Mouse (Mus musculus) myocyte (in vitro differentiated cells): ENCODE measurements around the gene Mbd3. TPM values are rescaled to one million over a fixed set of nuclear protein-coding genes. Genes with fewer than 3 reads are reported as not detected.
A peak's percentile ranks its signal among the peaks of the same experiment; 100 is the strongest.

Experiments
- H3K27me3 ChIP-seq: one replicate; pipeline ENCODE4 v1.6.1; 2011; ENCODE audit not compliant: control insufficient read depth, insufficient read depth, insufficient read length
- H3K36me3 ChIP-seq: one replicate; pipeline ENCODE4 v1.6.1; 2011; ENCODE audit not compliant: control insufficient read depth, insufficient read depth
- H3K4me2 ChIP-seq: one replicate; pipeline ENCODE4 v1.6.1; 2011; ENCODE audit warnings: low read depth, control low read depth
- H3K4me3 ChIP-seq: one replicate; pipeline ENCODE4 v1.5.1; 2011; ENCODE audit warnings: mild to moderate bottlenecking, control low read depth, moderate library complexity
- H3K79me2 ChIP-seq: one replicate; pipeline ENCODE4 v1.6.1; 2011; ENCODE audit not compliant: control insufficient read depth, insufficient read depth
- H3ac ChIP-seq: one replicate; pipeline ENCODE4 v1.6.1; 2011; ENCODE audit not compliant: control insufficient read depth, insufficient read length
- CEBPB ChIP-seq: IDR thresholded peaks from 2 replicates; pipeline ENCODE4 v1.6.1; 2011; ENCODE audit warnings: mild to moderate bottlenecking, moderate library complexity; ENCODE audit not compliant: poor library complexity, insufficient read depth, severe bottlenecking
- E2F4 ChIP-seq: IDR thresholded peaks from one replicate; pipeline ENCODE4 v1.6.1; 2011; ENCODE audit warnings: mild to moderate bottlenecking, control low read depth, moderate library complexity; ENCODE audit not compliant: insufficient read depth
- MAX ChIP-seq: IDR thresholded peaks from one replicate; pipeline ENCODE4 v1.6.1; 2011; ENCODE audit warnings: low read depth, mild to moderate bottlenecking, control low read depth
- MYOD1 ChIP-seq, 3 experiments: IDR thresholded peaks; one replicate each; pipeline ENCODE4 v1.6.1; 2011; ENCODE audit warnings: control low read depth in 2 of 3, low read depth in 2 of 3, mild to moderate bottlenecking in 2 of 3, moderate library complexity in 1 of 3; ENCODE audit not compliant: insufficient read length in 2 of 3, control insufficient read depth in 1 of 3
- MYOG ChIP-seq, 3 experiments: IDR thresholded peaks; one replicate each; pipeline ENCODE4 v1.6.1; 2011; ENCODE audit warnings: control low read depth in 2 of 3, low read depth in 2 of 3, mild to moderate bottlenecking in 2 of 3; ENCODE audit not compliant: insufficient read length in 2 of 3, control insufficient read depth in 1 of 3, insufficient read depth in 1 of 3
- POLR2A ChIP-seq: IDR thresholded peaks from one replicate; pipeline ENCODE4 v1.6.1; 2011; ENCODE audit warnings: low read depth, mild to moderate bottlenecking, control low read depth, moderate library complexity; ENCODE audit not compliant: insufficient read length
- POLR2AphosphoS2 ChIP-seq: IDR thresholded peaks from one replicate; pipeline ENCODE4 v1.6.1; 2011; ENCODE audit warnings: low read depth, control low read depth; ENCODE audit not compliant: insufficient read length
- REST ChIP-seq: IDR thresholded peaks from one replicate; pipeline ENCODE4 v1.6.1; 2011; ENCODE audit warnings: mild to moderate bottlenecking, control low read depth, moderate library complexity; ENCODE audit not compliant: insufficient read depth, insufficient read length
- SRF ChIP-seq: IDR thresholded peaks from one replicate; pipeline ENCODE4 v1.6.1; 2011; ENCODE audit warnings: low read depth; ENCODE audit not compliant: control insufficient read depth, insufficient read length
- TCF12 ChIP-seq: IDR thresholded peaks from one replicate; pipeline ENCODE4 v1.6.1; 2011; ENCODE audit warnings: mild to moderate bottlenecking, control low read depth; ENCODE audit not compliant: poor library complexity, insufficient read depth, severe bottlenecking
- TCF3 ChIP-seq: IDR thresholded peaks from one replicate; pipeline ENCODE4 v1.6.1; 2011; ENCODE audit warnings: low read depth, control low read depth; ENCODE audit not compliant: insufficient read length
- USF1 ChIP-seq: IDR thresholded peaks from one replicate; pipeline ENCODE4 v1.6.1; 2011; ENCODE audit warnings: low read depth, mild to moderate bottlenecking, control low read depth, moderate library complexity
- polyA plus RNA-seq: library from polyadenylated mRNA; unstranded; fragments of >200 nt; fragmentation: generic; extraction: Trizol; gene quantifications from one replicate; pipeline ENCODE4 v1.2.1, GENCODE M21; 2012; ENCODE audit warnings: missing spikeins

Gene Mbd3
- polyA plus RNA-seq, 1 experiment, result 190 TPM

- TF ChIP-seq TCF3, result no peak
- no peak for TF ChIP-seq MYOD1 (IDR thresholded peaks at IDR 0.05; ENCODE audit: control insufficient read depth in 1 of 3, insufficient read length in 2 of 3, low read depth in 2 of 3)
- TF ChIP-seq SRF, result no peak
- no peak for TF ChIP-seq TCF12
- TF ChIP-seq USF1, result no peak
- TF ChIP-seq REST, result no peak
- no peak for TF ChIP-seq POLR2A
- Histone ChIP-seq H3K27me3 (no peaks in the 10 kb centered on the region), H3K36me3 (no peaks in the 10 kb centered on the region), H3K79me2 (peaks cover 21% of the 10 kb centered on the region), H3K4me3 (no peak overlapping the region), H3K4me2 (peak overlapping the region; percentile 53), H3ac (no peak overlapping the region)
These were observed 36.9 kb upstream of the Mbd3 start for GRCm38 (mm10) chr10:80436276-80436675.

- no peaks in the 10 kb centered on the region for H3K36me3 ChIP-seq
- H3K4me3 ChIP-seq, result no peak overlapping the region
- H3K4me2 ChIP-seq, result peak overlapping the region; percentile 53
- TF ChIP-seq TCF12, result no peak
- TF ChIP-seq MYOG (IDR thresholded peaks at IDR 0.05; ENCODE audit: control insufficient read depth in 1 of 3, insufficient read depth in 1 of 3, insufficient read length in 2 of 3, low read depth in 2 of 3), result peak in 1 of 3 experiments; percentile 28
- TF ChIP-seq TCF3, result no peak
- TF ChIP-seq POLR2AphosphoS2, result no peak
- H3K79me2 ChIP-seq, result peaks cover 26% of the 10 kb centered on the region
- no peak overlapping the region for H3ac ChIP-seq
- no peaks in the 10 kb centered on the region for H3K27me3 ChIP-seq
These were observed 36.4 kb upstream of the Mbd3 start for GRCm38 (mm10) chr10:80435764-80436163.

- Histone ChIP-seq H3ac (no peak overlapping the region), H3K4me2 (no peak overlapping the region), H3K36me3 (no peaks in the 10 kb centered on the region), H3K79me2 (peaks cover 26% of the 10 kb centered on the region), H3K4me3 (peak overlapping the region; percentile 70), H3K27me3 (no peaks in the 10 kb centered on the region)
- TF ChIP-seq SRF (no peak), MYOG (IDR thresholded peaks at IDR 0.05; ENCODE audit: control insufficient read depth in 1 of 3, insufficient read depth in 1 of 3, insufficient read length in 2 of 3, low read depth in 2 of 3) (no peak)
These were observed 35.5 kb upstream of the Mbd3 start for GRCm38 (mm10) chr10:80434823-80435222.

DNA sequence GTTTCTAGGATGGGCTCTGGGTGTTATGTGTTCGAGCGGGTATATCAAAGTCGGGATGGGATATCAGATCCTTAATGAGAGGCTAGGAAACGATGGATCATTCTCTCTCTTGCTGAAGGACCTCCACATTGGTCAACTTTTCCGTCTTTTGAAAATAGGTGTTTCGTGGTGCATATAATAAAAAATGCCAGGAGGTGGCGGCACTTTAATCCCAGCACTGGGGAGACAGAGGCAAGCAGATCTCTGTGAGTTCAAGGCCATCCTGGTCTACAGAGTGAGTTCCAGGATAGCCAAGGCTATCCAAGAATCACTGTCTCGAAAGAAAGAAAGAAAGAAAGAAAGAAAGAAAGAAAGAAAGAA, 34.9 kb upstream of the Mbd3 start:
- Histone ChIP-seq H3K79me2 (peaks cover 32% of the 10 kb centered on the region), H3K4me2 (peak overlapping the region; percentile 30), H3K27me3 (no peaks in the 10 kb centered on the region), H3ac (no peak overlapping the region), H3K4me3 (peak overlapping the region; percentile 70), H3K36me3 (no peaks in the 10 kb centered on the region)
- TF ChIP-seq MAX, result no peak
- no peak for TF ChIP-seq POLR2A
- TF ChIP-seq TCF12, result no peak
- TF ChIP-seq MYOG (IDR thresholded peaks at IDR 0.05; ENCODE audit: control insufficient read depth in 1 of 3, insufficient read depth in 1 of 3, insufficient read length in 2 of 3, low read depth in 2 of 3), result no peak
- TF ChIP-seq USF1, result no peak
- TF ChIP-seq TCF3, result no peak
- TF ChIP-seq E2F4, result no peak
- TF ChIP-seq SRF, result no peak
- TF ChIP-seq POLR2AphosphoS2, result no peak
- TF ChIP-seq REST, result no peak
- TF ChIP-seq MYOD1 (IDR thresholded peaks at IDR 0.05; ENCODE audit: control insufficient read depth in 1 of 3, insufficient read length in 2 of 3, low read depth in 2 of 3), result no peak
- TF ChIP-seq CEBPB, result no peak

- Histone ChIP-seq H3ac (peak within 1 kb of the TSS; percentile 78), H3K27me3 (no peaks in the 10 kb centered on the region)
- TF ChIP-seq TCF12, result no peak
- peak in 1 of 3 experiments; percentile 3 for TF ChIP-seq MYOD1 (IDR thresholded peaks at IDR 0.05; ENCODE audit: control insufficient read depth in 1 of 3, insufficient read length in 2 of 3, low read depth in 2 of 3)
- 0 out of 2 replicates have a peak, but pooled peaks have one; percentile 21 for TF ChIP-seq CEBPB
- peak in 1 of 3 experiments; percentile 7 for TF ChIP-seq MYOG (IDR thresholded peaks at IDR 0.05; ENCODE audit: control insufficient read depth in 1 of 3, insufficient read depth in 1 of 3, insufficient read length in 2 of 3, low read depth in 2 of 3)
- TF ChIP-seq POLR2AphosphoS2, result peak; percentile 40
- TF ChIP-seq REST, result no peak
- TF ChIP-seq TCF3, result no peak
- TF ChIP-seq USF1, result no peak
- no peak for TF ChIP-seq MAX
- peak; percentile 39 for TF ChIP-seq E2F4
- peak; percentile 78 for TF ChIP-seq POLR2A
- peak; percentile 32 for TF ChIP-seq SRF
These were observed 34.3 kb upstream of the Mbd3 start, which contains the start of gene Tcf3 for GRCm38 (mm10) chr10:80433513-80434232. Gene Tcf3, minus strand, starts transcription at chr10:80433647.

More at GRCm38 (mm10) chr10:80433513-80434232, 34.3 kb upstream of the Mbd3 start, which contains the start of gene Tcf3:
- Histone ChIP-seq H3K79me2 (peaks cover 32% of the 10 kb centered on the region), H3K4me3 (peak within 1 kb of the TSS; percentile 70), H3K4me2 (peak within 1 kb of the TSS; percentile 97), H3K36me3 (peaks cover 1% of the 10 kb centered on the region)
